Mouse (Mus musculus): ENCODE data around the gene Hip1r.
A peak's percentile ranks its signal among the peaks of the same experiment; 100 is the strongest.
"Not testable (repeated sequence)": the region's sequence is repeated elsewhere in the genome, so short reads cannot be mapped to it uniquely, and the experiment has no call there.

Gene Hip1r

GRCm38 (mm10) chr5:124041097-124041496, 67.7 kb downstream of the Hip1r start:
- no peak for DNase-seq

- DNase-seq: peak; percentile 60
Observed at GRCm38 (mm10) chr5:124043212-124043978, 70.0 kb downstream of the Hip1r start.

GRCm38 (mm10) chr5:124043999-124044398, 70.6 kb downstream of the Hip1r start:
- DNase-seq: no peak

- DNase-seq: no peak
Observed at GRCm38 (mm10) chr5:124045453-124046010, 72.1 kb downstream of the Hip1r start.

DNA sequence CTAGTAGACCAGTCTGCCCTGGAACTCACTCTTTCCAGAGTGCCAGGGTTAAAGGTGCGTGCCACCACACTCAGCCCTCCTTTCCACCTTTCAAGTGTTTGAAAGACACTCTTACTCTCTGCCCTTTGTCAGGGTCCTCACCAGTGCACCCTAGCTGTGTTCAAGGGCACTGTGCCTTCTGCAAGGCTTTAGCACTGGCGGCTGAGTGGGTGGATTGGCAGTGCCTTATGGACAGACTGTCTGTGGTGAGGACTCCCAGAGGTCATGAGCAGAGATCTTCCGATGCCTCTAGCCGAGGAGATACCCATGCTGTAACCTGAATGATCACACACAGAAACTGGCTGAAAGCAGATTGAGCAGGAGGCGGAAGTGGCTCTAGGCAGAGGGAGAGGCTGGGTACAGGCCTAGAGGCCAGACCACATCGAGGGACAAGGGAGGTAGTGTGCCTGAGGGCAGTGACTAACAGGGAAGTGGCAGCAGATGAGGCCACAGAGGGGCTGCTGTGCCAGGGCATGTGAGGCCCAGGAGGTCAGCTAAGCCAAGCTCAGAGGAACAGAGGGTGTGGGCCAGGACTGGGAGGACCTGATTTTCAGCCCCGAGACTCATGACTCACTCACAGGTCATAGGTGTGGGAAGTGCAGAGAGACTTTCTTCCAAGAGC, 73.4 kb downstream of the Hip1r start:
- no peak for DNase-seq

GRCm38 (mm10) chr5:124049249-124050045, 76.0 kb downstream of the Hip1r start:
- DNase-seq: no peak

GRCm38 (mm10) chr5:124050095-124051050, 76.9 kb downstream of the Hip1r start:
- DNase-seq: no peak

DNA sequence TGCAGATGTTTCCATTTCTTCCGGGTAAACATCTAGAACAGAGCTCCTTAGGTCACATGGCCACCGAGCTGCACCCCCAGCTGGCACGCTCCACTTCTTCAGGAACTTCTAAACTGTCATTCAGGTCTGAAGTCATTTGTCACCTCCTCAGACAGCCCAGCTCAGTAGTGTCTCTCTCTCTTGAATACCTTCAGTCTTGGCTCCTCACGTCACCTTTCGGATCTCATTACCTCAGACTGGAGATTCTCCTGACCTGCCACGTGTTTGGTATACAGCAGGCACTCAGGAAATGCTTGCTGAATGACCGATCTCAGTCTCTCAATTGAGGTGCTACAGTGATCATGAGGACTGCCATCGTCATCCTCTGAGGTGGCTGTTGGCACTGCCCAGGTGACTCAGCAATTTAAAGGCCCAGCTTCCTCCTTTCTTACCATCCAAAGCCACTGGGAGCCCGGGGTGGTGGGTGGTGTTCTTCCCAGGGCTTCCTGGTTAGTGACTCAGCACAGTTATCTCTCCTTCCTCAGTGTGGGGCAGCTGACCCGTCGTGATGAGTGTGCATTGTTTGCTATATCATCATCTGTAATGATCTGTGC, 78.6 kb downstream of the Hip1r start:
- DNase-seq: no peak

DNA sequence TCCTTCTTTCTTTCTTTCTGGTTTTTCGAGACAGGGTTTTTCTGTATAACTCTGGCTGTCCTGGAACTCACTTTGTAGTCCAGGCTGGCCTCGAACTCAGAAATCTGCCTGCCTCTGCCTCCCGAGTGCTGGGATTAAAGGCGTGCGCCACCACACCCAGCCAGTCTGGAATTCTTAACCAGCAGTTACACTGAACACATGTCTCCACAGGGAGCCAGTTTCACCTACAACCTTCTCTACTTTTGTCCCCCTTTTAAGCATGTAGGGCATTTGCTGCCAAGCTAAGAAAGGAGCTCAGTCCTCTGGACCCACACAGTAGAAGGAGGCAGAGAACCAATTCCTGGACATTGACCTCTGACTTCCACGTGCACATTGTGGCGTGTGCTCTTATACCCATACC, 79.2 kb downstream of the Hip1r start:
- DNase-seq: not testable (repeated sequence)
